Mouse (Mus musculus): ENCODE measurements at regions not wholly inside any gene's neighbourhood (a gene's known extent, or its start where the extent isn't known, plus 50 kb on each side); places are given as distances from the start of the nearest gene placed in this dataset.
A peak's percentile ranks its signal among the peaks of the same experiment; 100 is the strongest.

DNA sequence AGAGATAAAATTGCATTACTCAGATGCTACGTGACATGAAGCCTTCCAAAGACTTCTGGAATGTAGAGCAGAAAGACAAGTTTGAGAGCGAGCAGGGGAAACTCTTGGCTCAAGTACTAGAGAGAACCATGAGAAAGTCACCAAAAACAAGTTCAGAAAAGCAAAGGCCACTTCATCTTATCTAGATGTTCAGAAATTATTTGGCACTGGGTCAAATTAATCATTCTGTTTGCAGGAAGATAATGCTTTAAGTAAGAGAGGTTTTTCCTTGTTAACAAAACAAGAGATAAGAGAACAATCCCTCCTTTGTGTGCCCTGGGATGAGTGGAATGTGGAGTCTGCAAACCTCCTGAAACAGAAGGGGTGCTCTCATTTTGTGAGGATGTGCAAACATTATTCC is 565.6 kb upstream of the C030005K15Rik start:
- no peak for DNase-seq (ENCODE audit: low read depth, low spot score)

DNA sequence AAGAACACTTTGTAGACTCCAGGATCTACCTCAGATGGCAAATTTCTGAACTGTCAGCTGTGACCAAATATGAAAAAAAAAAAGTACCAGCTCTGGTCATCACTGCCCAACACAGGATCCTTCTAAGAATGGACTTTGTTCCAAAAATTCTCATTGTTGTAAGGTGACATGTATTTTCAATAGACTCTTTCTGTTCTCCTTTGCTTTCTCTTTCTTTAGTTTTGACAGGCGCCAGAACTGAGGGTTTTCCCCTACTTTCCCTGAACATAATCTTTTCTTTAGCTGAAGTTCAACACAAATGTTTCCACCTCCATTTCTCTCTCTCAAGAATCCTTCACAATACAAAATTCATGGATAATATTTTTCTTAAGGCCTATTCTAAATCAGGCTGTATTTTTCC is 579.1 kb upstream of the C030005K15Rik start:
- DNase-seq (ENCODE audit: low read depth, low spot score): no peak

DNA sequence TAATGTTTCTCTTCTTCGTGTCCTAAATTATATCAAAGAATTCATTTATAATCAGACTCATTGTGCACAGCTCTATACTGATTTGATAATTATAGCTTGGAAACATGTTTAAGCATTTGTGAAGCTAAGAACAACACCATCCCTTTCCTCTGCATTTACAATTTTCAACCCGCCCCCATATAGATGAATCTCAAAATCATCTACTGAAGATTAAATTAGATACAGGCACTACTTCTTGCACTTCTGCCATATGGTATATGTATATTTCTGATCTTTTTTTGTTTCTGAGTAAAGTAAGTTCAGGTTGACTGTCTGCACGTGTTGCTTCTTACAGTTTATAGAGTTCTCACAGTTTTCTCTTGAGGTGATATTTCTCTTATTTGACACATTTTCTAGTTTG is 583.1 kb upstream of the C030005K15Rik start:
- no peak for DNase-seq (ENCODE audit: low read depth, low spot score)

DNA sequence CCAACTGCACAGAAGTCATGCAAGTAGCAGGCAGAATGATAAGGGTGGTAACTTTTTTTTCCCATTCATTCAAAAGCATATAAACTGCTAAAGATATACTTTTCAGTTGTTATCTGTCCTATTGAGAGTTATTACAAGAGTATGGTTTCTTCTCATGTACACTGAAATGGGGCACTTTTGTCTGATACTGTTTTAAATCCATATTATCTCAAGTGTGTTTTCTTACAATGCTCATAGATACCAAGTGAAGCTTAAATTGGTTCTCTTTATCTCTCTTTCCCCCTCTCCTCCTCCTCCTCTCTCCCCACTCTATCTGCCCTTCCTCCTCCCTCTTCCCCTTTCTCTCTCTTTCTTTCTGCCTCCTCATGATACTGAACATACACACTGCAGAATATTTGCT is 584.8 kb upstream of the C030005K15Rik start:
- DNase-seq (ENCODE audit: low read depth, low spot score): no peak

- DNase-seq (ENCODE audit: low read depth, low spot score): no peak
These were observed 591.9 kb upstream of the C030005K15Rik start for GRCm38 (mm10) chr10:98318416-98318815.

DNA sequence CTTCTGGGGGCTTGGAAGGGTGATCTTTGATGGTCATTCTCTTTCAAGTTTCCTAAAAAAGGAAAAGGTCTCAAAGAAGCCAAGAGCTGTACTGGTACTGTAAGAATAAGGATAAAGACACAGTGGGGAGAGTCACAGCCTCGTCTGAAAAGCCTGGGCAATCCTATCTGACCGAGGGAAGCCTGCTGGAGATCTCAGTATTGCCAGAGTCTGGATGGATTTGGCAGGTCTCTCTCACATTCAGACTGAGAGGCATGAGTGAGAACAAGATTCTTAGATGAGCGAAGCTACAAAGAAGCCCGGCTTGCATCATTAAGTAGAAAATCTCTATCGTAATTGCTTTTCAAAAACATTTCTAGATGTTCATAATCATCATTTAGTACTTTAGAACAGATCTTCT is 590.4 kb upstream of the Atp2b1 start:
- no peak for DNase-seq (ENCODE audit: low read depth, low spot score)

GRCm38 (mm10) chr10:98324591-98324990 is 589.6 kb upstream of the Atp2b1 start:
- DNase-seq (ENCODE audit: low read depth, low spot score): no peak

DNA sequence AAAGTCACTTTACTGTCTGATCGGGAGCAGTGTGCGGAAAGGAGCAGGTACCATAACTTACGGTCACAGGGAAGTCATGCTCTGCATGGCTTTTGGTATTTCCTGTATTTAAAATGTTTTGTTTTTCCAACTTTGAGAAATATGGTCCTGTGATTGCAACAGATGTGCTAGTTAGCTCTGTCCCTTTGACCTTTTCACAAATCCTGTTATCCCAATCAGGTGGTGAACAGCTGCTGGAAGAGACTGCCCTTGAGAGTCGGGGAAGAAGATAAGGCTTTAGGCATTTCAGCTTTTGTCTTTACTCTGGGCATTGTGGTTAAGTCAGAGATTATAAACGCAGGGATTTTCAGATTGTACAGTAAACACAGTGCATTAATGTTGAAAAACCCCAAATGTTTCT is 588.5 kb upstream of the Atp2b1 start:
- peak; percentile 3 for DNase-seq (ENCODE audit: low read depth, low spot score)

DNA sequence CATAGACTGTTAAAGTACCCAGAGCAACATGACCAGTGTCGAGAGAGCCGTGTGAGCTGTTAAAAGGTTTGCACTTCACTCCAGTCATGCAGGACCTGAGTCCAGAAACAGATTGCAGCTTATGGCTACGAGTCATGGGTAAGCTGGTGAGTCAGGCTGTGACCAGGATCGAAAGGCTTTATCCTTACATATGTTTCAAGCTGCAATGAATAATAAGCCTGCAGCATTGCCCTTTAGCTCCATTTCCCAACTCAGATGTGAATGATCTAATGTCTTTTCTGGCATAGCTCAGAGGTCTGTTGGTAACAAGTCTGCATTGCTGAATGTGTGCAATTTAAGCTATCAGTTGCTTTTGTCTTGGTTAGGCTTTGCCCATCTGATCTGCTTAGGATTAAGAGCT is 581.5 kb upstream of the Atp2b1 start:
- DNase-seq (ENCODE audit: low read depth, low spot score): no peak

DNA sequence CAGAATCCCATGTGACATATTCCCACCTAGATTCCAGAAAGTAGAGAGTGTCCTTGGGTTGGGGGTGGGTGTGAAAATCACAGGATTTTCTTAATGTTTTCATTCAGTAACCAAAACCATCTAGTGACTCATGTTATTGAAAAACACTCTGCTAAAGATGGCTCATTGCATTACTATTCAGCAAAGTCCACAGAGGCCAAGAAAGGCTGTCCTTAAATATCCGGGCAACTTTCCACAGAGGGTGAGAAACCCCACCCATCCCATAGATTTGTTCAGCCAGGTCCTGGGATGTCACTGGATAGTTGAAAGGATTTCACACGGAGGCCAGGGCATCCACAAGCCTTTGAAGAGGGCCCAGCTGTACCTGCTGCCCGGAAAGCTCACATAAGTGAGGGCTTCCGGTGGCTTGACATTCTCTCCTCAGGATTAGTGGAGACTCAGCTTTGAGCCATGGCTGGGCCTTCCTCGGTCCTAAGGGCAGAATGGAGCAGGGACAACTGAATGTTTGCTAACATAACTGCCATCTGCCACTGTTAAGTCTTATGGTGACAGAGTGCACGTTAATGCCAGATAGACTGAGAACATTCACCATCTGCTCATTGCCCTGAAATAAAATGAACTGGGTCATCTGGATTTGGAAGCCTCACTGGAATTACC is 580.7 kb upstream of the Atp2b1 start:
- DNase-seq (ENCODE audit: low read depth, low spot score): no peak

GRCm38 (mm10) chr10:98343827-98344226 is 570.4 kb upstream of the Atp2b1 start:
- no peak for DNase-seq (ENCODE audit: low read depth, low spot score)

GRCm38 (mm10) chr10:98349466-98349865 is 564.7 kb upstream of the Atp2b1 start:
- no peak for DNase-seq (ENCODE audit: low read depth, low spot score)

DNA sequence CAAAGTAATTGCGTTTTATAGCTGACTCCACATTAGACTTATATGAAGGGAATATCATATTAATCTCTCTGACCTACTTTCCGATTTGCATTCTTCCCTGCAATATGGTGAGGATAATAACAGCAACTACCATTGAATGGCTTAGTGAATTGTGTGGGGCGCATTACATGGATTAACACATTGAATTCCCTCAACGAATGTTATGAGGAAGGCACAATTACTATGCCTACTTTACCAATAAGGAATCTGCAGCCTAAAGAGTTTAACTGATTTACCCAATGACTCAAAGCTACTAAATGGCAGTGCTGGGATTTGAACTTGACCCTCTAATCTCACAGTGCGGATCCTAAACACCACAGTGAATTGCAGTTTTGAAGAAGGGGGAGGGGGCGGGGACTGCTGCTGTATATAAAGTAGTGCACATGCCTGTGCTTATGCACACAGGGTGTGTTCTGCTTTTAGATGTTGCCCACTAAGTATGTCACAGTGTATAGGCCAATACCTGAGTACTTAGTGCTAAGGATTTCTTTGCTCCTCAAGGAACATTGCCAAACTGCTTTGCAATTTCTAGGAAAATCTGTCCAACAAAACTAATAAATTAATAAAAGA is 563.8 kb upstream of the Atp2b1 start:
- no peak for DNase-seq (ENCODE audit: low read depth, low spot score)

GRCm38 (mm10) chr10:98352061-98352460 is 562.1 kb upstream of the Atp2b1 start:
- no peak for DNase-seq (ENCODE audit: low read depth, low spot score)

DNA sequence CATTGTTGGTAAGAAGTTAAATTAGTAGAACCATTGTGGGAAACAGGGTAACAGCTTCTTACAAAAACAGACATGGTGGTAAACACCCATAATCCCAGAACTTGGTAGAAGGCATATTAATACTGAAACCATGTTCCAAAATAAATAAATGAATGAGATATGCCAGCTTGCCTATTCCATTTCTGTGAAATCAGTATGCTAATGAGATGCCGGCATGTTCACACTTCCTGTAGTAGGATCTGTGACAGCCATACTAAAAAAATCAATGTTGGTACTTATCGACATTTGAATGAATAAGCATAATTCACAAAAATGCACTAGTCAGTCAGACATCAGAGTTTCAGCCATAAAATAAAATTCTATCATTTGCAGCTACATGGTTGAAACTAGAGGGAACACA is 559.7 kb upstream of the Atp2b1 start:
- no peak for DNase-seq (ENCODE audit: low read depth, low spot score)

GRCm38 (mm10) chr10:98364604-98365003 is 549.6 kb upstream of the Atp2b1 start:
- DNase-seq (ENCODE audit: low read depth, low spot score): no peak

DNA sequence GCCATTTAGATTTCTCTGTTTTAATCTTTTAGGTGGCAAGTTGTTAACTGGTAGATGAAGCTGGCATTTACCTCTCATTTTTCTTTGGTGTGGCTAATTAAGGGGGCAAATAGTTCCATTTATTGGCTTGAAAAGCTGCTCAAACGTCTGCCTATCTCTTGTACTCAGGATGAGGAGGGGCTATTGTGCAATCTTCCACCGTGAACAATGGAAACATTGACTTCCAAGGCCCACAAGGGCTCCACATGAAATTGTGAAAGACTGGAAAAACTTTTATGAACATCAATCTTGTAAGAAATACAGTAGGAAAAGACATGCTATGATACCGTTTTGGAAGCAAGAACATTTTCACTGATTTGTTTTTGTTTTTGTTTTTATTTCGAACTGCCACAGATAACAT is 541.6 kb upstream of the Atp2b1 start:
- no peak for DNase-seq (ENCODE audit: low read depth, low spot score)

GRCm38 (mm10) chr10:98373314-98373713 is 540.9 kb upstream of the Atp2b1 start:
- DNase-seq (ENCODE audit: low read depth, low spot score): peak; percentile 16

DNA sequence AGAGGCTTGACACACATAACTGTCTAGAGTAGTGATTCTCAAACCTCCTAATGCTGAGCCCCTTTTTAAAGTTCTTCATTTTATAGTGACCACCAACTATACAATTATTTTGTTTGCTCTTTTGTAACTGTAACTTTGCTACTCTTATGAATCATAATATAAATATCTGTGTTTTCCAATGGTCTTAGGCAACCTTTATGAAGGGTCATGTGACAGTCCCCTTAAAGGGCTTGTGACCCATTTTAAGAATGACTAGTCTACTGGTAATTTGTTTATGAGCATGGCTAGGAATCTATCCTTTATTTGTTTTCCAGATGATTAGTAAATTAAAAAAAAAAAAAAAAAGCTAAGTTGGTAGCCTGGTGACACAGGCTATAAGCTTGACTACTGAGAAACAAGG is 539.5 kb upstream of the Atp2b1 start:
- DNase-seq (ENCODE audit: low read depth, low spot score): no peak

DNA sequence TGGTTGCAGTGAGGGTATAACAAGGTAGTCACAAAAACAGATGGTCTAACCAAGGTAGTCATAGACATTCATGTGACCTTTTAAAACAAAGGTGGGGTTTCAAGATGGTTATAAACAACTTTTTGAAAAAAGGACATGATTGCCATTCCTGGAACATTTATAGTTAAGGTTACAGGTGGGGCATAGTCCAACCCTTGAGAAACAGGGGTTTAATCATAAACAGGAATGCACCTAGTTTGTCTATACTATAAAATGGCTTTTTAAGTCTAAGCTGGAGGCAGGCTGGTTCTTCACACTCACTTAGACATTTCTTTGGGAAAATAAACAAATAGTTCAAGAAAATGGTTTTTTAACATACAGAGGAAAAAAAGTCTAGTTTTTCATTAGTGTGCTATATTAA is 525.7 kb upstream of the Atp2b1 start:
- no peak for DNase-seq (ENCODE audit: low read depth, low spot score)

DNA sequence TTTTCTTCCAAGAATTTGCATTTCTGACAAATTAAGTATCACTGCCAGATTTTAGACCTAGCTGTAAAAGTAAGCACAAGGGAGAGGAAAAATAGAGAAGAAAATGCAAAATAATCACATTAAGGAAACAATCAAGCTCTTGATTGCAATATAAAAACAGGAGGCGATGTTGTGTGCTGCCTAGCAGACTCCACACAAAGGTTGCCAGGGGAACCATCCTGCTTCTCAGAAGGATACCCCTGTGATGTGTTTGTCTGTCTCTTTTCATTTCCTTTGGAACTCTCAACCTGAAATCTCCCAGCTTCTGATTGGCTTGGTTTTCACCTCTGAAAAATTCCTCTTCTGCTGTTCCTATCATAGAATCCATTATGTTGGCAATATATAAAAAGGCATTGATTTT is 514.3 kb upstream of the Atp2b1 start:
- DNase-seq (ENCODE audit: low read depth, low spot score): no peak

DNA sequence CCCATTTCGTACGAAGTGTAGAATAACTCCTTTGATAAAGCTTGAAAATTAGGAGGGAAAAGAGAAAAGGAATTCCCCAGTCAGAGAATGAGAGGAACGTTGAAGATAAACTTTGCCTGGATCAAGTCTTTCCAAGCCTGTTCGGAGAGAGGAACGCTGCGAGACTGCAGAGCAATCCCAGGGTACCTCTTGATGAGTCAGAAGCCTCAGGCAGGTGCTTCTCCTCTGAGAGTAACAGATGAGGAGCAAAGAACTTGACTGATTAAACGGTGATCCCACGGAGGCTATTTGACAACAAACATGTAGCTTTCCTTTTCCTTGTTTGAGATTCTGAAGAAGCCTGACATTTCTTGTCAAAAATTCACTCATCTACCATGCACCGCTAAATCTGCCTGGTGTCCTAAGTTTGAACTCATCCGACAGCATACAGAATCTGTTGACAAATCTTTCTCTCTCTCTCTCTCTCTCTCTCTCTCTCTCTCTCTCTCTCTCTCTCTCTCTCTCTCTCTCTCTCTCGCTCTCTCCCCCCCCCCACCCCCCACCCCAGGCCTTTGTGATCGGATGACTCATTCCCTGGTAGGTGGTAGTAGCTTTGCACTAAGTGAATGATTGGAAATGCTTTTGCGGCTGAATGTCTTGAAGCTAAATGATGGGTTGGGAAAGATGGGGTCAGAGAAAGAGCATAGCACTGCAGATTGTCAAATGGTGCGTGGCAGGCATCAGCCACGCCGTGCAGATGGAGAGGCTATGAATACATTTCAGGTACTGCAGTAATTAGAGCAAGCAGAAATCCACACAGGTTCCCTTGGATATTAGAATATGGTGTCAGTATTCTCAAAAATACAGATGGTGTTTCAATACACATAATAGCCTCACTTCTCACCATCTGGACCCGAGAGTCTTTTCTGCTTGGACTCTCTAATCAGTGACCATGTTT is 496.1 kb upstream of the Atp2b1 start:
- no peak for DNase-seq (ENCODE audit: low read depth, low spot score)

DNA sequence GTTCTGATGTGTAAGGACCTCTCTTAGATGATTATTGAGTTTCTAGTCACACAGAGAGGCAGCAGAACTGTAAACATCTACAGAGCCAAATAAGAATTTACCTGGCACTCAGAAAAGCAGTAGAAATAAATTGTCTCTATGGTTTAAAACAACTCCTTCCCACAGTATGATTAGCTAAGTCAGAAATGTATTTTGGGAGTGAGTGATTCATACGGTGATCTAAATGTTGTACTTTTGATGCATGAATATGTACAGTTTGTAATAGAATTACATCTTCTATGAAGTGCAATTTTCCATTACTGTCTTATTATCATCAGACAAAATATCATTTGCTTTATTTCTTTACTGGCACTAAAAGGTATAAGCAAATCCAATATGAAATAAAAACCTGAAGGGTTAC is 489.8 kb upstream of the Atp2b1 start:
- DNase-seq (ENCODE audit: low read depth, low spot score): no peak

All from embryo, embryonic 11.5 days (tissue).